Mouse (Mus musculus): ENCODE data around the gene 3830406C13Rik. TPM values are rescaled to one million over a fixed set of nuclear protein-coding genes. Genes with fewer than 3 reads are reported as not detected.

The 3830406C13Rik gene
- polyA plus RNA-seq, 1 experiment from 2014 or later = 48.9 TPM

DNA sequence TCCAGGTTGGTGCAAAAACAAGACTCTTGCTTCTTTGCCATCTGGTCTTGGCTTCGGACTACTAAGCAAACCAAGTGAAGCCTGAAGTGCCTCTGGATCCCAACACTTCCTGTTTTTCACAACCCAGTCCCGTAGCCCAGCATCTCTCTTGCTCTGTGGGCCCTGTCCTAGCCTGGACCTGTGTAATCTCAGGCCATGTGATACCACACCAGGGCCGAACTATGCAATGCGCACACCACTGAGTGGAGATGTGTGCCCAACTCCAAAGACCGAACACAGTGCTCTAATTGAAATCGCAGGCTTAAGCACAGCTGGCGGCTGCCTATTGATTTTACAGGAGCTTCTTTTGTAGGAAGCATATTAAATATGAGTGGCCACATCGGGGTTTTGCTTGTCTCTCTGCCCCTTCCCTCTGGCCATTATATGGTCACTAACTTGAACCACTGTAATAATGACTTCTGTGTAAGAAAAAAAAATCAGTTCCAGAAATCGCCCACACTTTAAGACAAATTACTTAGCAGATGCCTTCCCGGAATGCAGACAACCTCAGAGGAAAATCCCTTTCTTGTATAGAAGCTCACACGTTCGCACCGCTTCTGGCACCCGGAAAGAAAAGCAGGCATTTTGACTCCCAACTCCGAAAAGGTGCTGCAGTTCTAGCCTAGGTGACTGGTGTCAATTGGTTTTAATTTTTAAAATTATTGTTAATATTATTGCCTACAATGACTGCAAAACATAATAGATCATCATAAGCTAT, 65.5 kb downstream of the 3830406C13Rik start:
- Histone ChIP-seq H3K36me3 (ENCODE audit: control insufficient read depth, insufficient read depth, low read length) (no peaks in the 10 kb centered on the region), H3K9ac (ENCODE audit: low read length) (no peak overlapping the region), H3K27ac (replicated peaks) (no peak overlapping the region), H3K4me1 (replicated peaks; ENCODE audit: control insufficient read depth, insufficient read depth) (no peaks in the 10 kb centered on the region), H3K27me3 (ENCODE audit: control insufficient read depth, insufficient read depth, low read length) (peaks cover 27% of the 10 kb centered on the region), H3K9me3 (ENCODE audit: control insufficient read depth, low read length) (no peaks in the 10 kb centered on the region), H3K4me2 (replicated peaks; ENCODE audit: low read depth) (no peak overlapping the region), H3K4me3 (ENCODE audit: low read depth, low read length) (no peak overlapping the region)
- ATAC-seq (ENCODE audit: low FRiP score, low TSS enrichment) = no peak
- 14% methylated on average over 15 of the region's 15 CpGs for WGBS
- TF ChIP-seq EP300 (optimal IDR thresholded peaks at IDR 0.05) = no peak
- TF ChIP-seq CTCF (IDR thresholded peaks at IDR 0.05; ENCODE audit: low read depth) = no peak
- no peak for DNase-seq (ENCODE audit: low spot score)

DNA sequence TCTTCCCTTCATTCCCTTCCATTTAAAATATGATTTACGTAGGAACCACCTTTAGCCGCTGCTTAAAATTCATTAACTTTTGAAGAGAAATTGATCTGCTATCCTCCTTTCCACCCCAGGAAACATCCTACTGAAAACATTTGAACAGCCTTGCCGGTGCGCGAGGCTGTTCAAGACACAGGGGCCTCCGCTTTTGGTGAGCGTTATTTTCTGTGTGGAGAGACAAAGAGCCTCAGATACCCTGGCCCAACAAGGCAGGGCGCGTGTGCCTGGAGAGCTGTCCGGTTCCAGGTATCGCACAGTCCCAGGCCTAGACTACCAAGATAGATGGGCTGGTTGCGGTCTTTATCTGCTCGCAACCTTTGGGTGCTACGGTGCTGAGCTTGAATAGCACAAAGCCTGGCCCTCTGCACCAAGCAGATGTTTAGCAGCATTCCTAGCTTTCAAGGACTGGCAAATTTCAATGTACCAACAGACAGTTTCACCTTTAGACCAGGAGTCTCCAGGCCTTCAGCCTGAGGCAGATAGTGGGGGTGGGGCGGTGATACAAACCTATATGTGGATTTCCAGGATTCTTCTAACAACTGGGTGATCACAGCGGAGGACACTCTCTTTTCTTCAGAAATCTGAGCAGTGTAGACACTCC, 66.4 kb downstream of the 3830406C13Rik start:
- 13% methylated on average over 16 of the region's 16 CpGs for WGBS
- no peaks in the 10 kb centered on the region for H3K4me1 ChIP-seq (replicated peaks; ENCODE audit: control insufficient read depth, insufficient read depth)
- H3K36me3 ChIP-seq (ENCODE audit: control insufficient read depth, insufficient read depth, low read length) = no peaks in the 10 kb centered on the region
- no peak overlapping the region for H3K4me3 ChIP-seq (ENCODE audit: low read depth, low read length)
- TF ChIP-seq CTCF (IDR thresholded peaks at IDR 0.05; ENCODE audit: low read depth) = no peak
- no peak for TF ChIP-seq EP300 (optimal IDR thresholded peaks at IDR 0.05)
- DNase-seq (ENCODE audit: low spot score) (no peak), ATAC-seq (ENCODE audit: low FRiP score, low TSS enrichment) (no peak)
- H3K9me3 ChIP-seq (ENCODE audit: control insufficient read depth, low read length) = no peaks in the 10 kb centered on the region
- H3K9ac ChIP-seq (ENCODE audit: low read length) = no peak overlapping the region
- no peak overlapping the region for H3K27ac ChIP-seq (replicated peaks)
- peaks cover 18% of the 10 kb centered on the region; the same call in 1 of the 2 replicates for H3K27me3 ChIP-seq (ENCODE audit: control insufficient read depth, insufficient read depth, low read length)
- H3K4me2 ChIP-seq (replicated peaks; ENCODE audit: low read depth) = no peak overlapping the region

Other genes with a start within 250 kb of the 3830406C13Rik start
- gene Gm49355, start 197 bp upstream of the 3830406C13Rik start, polyA plus RNA-seq (2015; fragmentation: Nextera tagmentation; extraction: Ambion mirVana) = 0.16 and 0.22 TPM in 2 replicates
- gene Fezf2, start 64.0 kb downstream of the 3830406C13Rik start, polyA plus RNA-seq (2015; fragmentation: Nextera tagmentation; extraction: Ambion mirVana) = not detected in 2 replicates